Mouse (Mus musculus): Measurements from ENCODE around the gene Sos2. TPM values are rescaled to one million over a fixed set of nuclear protein-coding genes. Genes with fewer than 3 reads are reported as not detected.

Gene Sos2
- polyA plus RNA-seq, 1 experiment = 7.6 TPM

DNA sequence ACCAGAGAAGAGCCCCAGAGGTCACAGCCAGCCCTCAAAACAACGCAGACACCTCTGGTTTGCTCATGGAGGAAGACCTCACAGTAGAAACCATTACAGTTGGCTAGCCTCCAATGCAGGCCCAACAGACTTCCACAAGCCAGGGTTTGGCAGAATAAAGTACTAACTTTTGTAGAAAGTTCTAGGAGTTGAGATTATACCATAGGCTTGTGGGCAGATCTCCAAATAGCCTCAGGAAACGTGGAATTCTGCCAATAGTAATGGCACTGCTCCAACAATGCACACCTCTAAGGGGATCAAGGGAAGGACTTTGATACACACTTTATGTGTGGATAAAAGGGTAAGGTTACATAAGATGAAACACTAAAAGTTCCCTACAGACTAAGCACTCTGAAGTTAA lies 6.7 kb upstream of the Sos2 start:
- Histone ChIP-seq H3K27ac (ENCODE audit: control insufficient read depth, insufficient read depth, low read depth, low read length) (no peak overlapping the region), H3K4me1 (ENCODE audit: control insufficient read depth, insufficient read depth, low read length) (peaks cover under 1% of the 10 kb centered on the region; the same call in 1 of the 2 replicates), H3K4me3 (ENCODE audit: control insufficient read depth, low read depth, low read length) (no peak overlapping the region), H3K36me3 (ENCODE audit: control insufficient read depth, insufficient read depth, low read length) (no peaks in the 10 kb centered on the region), H3K27me3 (ENCODE audit: control insufficient read depth, insufficient read depth, low read length) (no peaks in the 10 kb centered on the region)
- no peak for TF ChIP-seq CTCF (IDR thresholded peaks at IDR 0.05; ENCODE audit: control insufficient read depth, insufficient read depth, insufficient replicate concordance, low read depth, low read length)

DNA sequence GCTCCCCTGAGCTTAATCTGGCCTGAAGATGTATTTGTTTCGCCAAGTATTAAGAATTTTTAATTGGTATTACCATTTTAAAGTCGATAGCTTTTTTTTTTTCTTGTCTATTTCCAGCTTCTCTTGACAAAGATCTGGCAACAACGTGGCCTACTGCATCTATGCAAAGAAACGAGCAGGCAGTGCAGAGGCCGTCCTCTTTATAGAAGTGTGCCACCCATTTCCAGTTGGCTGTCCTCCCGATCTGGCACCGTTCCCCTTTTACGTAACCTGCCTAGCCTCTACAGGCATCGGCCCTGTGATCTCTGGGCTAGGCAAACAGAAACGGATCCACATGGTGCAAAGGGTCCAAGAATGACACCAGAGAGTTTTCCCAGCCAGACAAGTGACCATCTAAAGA lies 1.9 kb upstream of the Sos2 start:
- H3K36me3 ChIP-seq (ENCODE audit: control insufficient read depth, insufficient read depth, low read length) = no peaks in the 10 kb centered on the region
- peaks cover 13% of the 10 kb centered on the region for H3K4me1 ChIP-seq (ENCODE audit: control insufficient read depth, insufficient read depth, low read length)
- H3K4me3 ChIP-seq (ENCODE audit: control insufficient read depth, low read depth, low read length) = no peak overlapping the region
- no peak overlapping the region for H3K27ac ChIP-seq (ENCODE audit: control insufficient read depth, insufficient read depth, low read depth, low read length)
- TF ChIP-seq CTCF (IDR thresholded peaks at IDR 0.05; ENCODE audit: control insufficient read depth, insufficient read depth, insufficient replicate concordance, low read depth, low read length) = no peak
- 0 out of 2 replicates have a peak, but pooled peaks have one; percentile 28 for TF ChIP-seq POLR2A (IDR thresholded peaks at IDR 0.05; ENCODE audit: control insufficient read depth, low read depth, low read length)
- H3K27me3 ChIP-seq (ENCODE audit: control insufficient read depth, insufficient read depth, low read length) = no peaks in the 10 kb centered on the region

DNA sequence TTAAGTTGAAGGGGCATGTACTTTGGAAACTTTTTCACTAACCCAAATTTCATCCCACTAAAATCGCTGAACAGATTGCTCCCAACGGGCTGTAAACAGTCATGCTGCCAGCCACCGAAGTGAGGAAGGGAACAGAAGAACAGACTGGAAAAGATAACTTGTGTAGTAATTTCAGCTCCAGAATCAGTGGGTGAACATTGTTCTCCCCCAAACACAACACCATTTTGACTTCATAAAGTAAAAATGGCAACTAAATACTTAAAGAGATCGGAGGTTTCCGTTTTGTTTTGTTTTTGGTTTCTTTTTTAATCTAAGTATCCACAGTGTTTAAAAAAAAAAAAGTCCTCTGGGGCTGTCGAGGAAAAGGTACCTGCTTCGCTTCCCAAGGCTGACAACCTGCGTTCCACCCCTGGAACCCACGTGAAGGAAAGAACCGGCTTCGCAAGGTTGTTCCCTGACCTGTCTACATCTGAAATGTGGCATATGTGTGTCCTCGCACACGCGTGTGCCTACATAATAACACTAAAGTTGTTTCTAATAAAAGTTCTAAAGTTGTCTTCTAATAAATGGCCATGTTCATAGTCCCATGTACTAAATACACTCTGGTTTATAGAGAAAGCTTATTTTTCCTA lies 1.3 kb upstream of the Sos2 start:
- Histone ChIP-seq H3K27ac (ENCODE audit: control insufficient read depth, insufficient read depth, low read depth, low read length) (no peak overlapping the region), H3K36me3 (ENCODE audit: control insufficient read depth, insufficient read depth, low read length) (no peaks in the 10 kb centered on the region), H3K4me3 (ENCODE audit: control insufficient read depth, low read depth, low read length) (no peak overlapping the region), H3K27me3 (ENCODE audit: control insufficient read depth, insufficient read depth, low read length) (no peaks in the 10 kb centered on the region), H3K4me1 (ENCODE audit: control insufficient read depth, insufficient read depth, low read length) (peaks cover 13% of the 10 kb centered on the region)
- TF ChIP-seq CTCF (IDR thresholded peaks at IDR 0.05; ENCODE audit: control insufficient read depth, insufficient read depth, insufficient replicate concordance, low read depth, low read length) = no peak
- no peak for TF ChIP-seq POLR2A (IDR thresholded peaks at IDR 0.05; ENCODE audit: control insufficient read depth, low read depth, low read length)

DNA sequence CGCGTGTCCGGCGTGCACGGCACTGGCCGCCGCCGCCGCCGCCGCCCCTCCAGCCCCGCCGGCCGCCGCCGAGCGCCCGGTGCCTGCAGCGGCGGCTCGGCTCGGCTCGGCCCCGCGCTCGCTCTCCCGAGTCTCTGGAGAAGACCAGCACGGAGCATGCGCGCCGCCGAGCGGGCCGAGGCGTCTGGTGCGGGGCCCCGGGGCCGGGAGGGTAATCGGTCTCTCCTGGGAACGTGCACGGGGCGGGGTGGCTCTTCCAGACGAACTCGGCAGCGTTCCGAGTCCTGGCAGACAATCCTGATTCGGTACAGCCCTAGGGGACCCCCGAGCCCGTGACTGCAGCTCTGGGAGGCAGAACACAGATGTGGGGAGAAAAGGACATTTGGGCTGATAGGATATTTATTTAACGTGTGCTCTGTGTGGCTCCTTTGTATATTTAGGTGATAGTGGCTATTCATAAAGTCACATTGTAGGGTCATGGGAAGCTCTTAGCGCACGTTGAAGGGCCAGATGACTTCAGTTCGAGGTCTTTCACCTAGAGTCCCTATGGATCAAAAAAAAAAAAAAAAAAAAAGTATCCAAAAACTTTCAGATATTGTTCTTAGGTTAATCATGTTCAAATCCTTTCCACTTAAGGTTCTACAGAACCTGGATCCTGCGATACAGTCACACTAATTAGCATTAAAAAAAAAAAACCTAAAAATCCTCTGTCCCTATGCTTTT lies 574 bp upstream of the Sos2 start:
- no peak for TF ChIP-seq POLR2A (IDR thresholded peaks at IDR 0.05; ENCODE audit: control insufficient read depth, low read depth, low read length)
- no peak for TF ChIP-seq CTCF (IDR thresholded peaks at IDR 0.05; ENCODE audit: control insufficient read depth, insufficient read depth, insufficient replicate concordance, low read depth, low read length)

DNA sequence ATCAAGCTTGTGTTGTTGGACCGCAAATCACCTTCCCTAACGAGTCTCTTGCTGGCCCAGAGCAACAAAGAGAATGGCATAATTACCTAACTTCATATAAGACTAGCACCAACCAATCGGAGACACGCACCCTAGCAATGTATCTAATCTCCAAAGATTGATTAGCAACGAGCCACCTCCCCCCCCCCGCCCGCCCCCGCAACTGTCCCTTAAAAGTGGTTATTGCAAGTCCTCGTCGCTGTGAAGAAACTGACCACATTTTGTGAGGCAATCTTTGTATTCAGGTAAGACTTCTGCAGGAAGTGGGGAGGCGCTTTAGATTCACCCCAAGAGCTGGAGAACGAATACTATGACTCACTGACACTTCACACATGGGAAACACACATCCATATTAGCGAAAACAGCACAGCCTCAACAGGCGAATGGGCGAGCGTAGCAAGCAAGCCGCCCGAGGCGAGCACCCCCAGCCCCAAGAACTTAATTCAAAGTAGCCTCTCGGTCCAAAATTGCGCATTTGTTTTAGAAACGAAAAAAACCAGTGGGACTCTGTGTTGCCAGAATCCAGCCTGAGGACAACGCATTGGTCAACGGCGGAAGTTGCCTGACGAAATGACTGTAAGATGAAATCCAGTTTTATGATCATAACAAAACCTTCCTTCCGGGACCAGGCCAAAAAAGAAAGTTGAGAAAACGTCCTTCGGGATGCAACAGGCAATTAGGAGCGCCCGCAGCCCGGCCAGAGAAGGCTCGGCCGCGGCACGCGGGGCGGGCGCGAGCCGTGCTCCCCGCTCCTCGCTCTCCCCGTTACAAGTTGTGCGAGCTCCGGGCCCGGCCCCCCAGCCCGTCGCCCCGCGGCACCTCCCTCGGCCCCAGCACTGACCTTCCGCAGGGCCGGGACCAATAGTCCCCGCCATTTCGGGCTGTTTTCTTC lies 752 bp downstream of the Sos2 start:
- H3K4me1 ChIP-seq (ENCODE audit: control insufficient read depth, insufficient read depth, low read length) = peaks cover 13% of the 10 kb centered on the region
- peak overlapping the region; percentile 94 for H3K4me3 ChIP-seq (ENCODE audit: control insufficient read depth, low read depth, low read length)
- TF ChIP-seq POLR2A (IDR thresholded peaks at IDR 0.05; ENCODE audit: control insufficient read depth, low read depth, low read length) (0 out of 2 replicates have a peak, but pooled peaks have one; percentile 16), CTCF (IDR thresholded peaks at IDR 0.05; ENCODE audit: control insufficient read depth, insufficient read depth, insufficient replicate concordance, low read depth, low read length) (no peak)
- H3K27me3 ChIP-seq (ENCODE audit: control insufficient read depth, insufficient read depth, low read length) = no peaks in the 10 kb centered on the region
- peak overlapping the region; percentile 88 for H3K27ac ChIP-seq (ENCODE audit: control insufficient read depth, insufficient read depth, low read depth, low read length)
- no peaks in the 10 kb centered on the region for H3K36me3 ChIP-seq (ENCODE audit: control insufficient read depth, insufficient read depth, low read length)

More for the DNA sequence above, 574 bp upstream of the Sos2 start:
- Histone ChIP-seq H3K27ac (ENCODE audit: control insufficient read depth, insufficient read depth, low read depth, low read length) (peak overlapping the region; percentile 81), H3K27me3 (ENCODE audit: control insufficient read depth, insufficient read depth, low read length) (no peaks in the 10 kb centered on the region), H3K4me3 (ENCODE audit: control insufficient read depth, low read depth, low read length) (peak overlapping the region; percentile 94), H3K36me3 (ENCODE audit: control insufficient read depth, insufficient read depth, low read length) (no peaks in the 10 kb centered on the region), H3K4me1 (ENCODE audit: control insufficient read depth, insufficient read depth, low read length) (peaks cover 13% of the 10 kb centered on the region)

DNA sequence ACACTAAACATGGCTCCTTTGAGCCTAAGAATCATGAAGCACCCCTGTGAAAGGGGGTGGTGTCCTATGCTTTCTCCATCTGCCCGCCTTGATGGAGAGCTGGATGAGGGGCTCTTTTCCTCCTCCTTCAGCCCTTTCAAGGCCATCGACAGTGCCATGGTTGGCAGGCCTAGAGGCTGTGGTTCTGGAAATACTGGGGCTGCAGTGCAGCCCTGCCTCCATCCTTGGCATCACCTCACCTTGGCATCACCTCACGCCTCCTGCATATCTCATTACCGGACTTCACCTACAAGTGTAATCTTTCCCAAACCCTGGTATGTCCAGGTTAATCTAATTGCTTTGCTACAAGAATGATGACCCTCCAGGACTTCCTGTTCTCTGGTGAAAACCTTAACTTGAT lies 5.5 kb downstream of the Sos2 start:
- TF ChIP-seq POLR2A (IDR thresholded peaks at IDR 0.05; ENCODE audit: control insufficient read depth, low read depth, low read length) (no peak), CTCF (IDR thresholded peaks at IDR 0.05; ENCODE audit: control insufficient read depth, insufficient read depth, insufficient replicate concordance, low read depth, low read length) (no peak)
- peaks cover 9% of the 10 kb centered on the region for H3K4me1 ChIP-seq (ENCODE audit: control insufficient read depth, insufficient read depth, low read length)
- H3K27ac ChIP-seq (ENCODE audit: control insufficient read depth, insufficient read depth, low read depth, low read length) = no peak overlapping the region
- no peak overlapping the region for H3K4me3 ChIP-seq (ENCODE audit: control insufficient read depth, low read depth, low read length)
- no peaks in the 10 kb centered on the region for H3K36me3 ChIP-seq (ENCODE audit: control insufficient read depth, insufficient read depth, low read length)
- no peaks in the 10 kb centered on the region for H3K27me3 ChIP-seq (ENCODE audit: control insufficient read depth, insufficient read depth, low read length)
